Mouse (Mus musculus): ENCODE data around the gene Ash1l. TPM values are rescaled to one million over a fixed set of nuclear protein-coding genes. Genes with fewer than 3 reads are reported as not detected.
"Not testable (repeated sequence)": the region's sequence is repeated elsewhere in the genome, so short reads cannot be mapped to it uniquely, and the experiment has no call there.

The Ash1l gene
- total RNA-seq, 1 experiment: 11.2 TPM

- TF ChIP-seq HCFC1 (IDR thresholded peaks at IDR 0.05; ENCODE audit: borderline replicate concordance, insufficient read depth, low read length) (0 out of 2 replicates have a peak, but pooled peaks have one; percentile 30), ZNF384 (IDR thresholded peaks at IDR 0.05; ENCODE audit: low read depth, low read length) (no peak)
- Histone ChIP-seq H3K27ac (ENCODE audit: insufficient read depth, low read depth, low read length, poor library complexity, severe bottlenecking) (peak overlapping the region; percentile 94), H3K36me3 (ENCODE audit: control insufficient read depth, insufficient read depth, low read length, poor library complexity, severe bottlenecking) (no peaks in the 10 kb centered on the region), H3K4me3 (ENCODE audit: insufficient read depth in 1 of 2, low read depth in 1 of 2, low read length in 2 of 2, poor library complexity in 1 of 2, severe bottlenecking in 1 of 2) (peak overlapping the region; percentile 77 to 88), H3K4me1 (ENCODE audit: control insufficient read depth in 2 of 2, insufficient read depth in 2 of 2, low read length in 2 of 2, poor library complexity in 1 of 2) (peaks cover 3 to 7% of the 10 kb centered on the region in 2 experiments; a peak in 1 of 4 replicates), H3K9me3 (ENCODE audit: control insufficient read depth, insufficient read depth, low read depth, low read length) (no peaks in the 10 kb centered on the region), H3K9ac (ENCODE audit: insufficient read depth, low read depth, low read length, poor library complexity, severe bottlenecking) (peak overlapping the region; percentile 93)
- DNase-seq (ENCODE audit: low read depth, low spot score): peak; percentile 79
- in situ Hi-C loops (cut with MboI; ENCODE audit: low sequenced_read_pairs in 2 of 2, unreplicated experiment in 2 of 2): no loop called here
Observed at GRCm38 (mm10) chr3:88949786-88950575, 441 bp upstream of the Ash1l start.

- in situ Hi-C loops (cut with MboI; ENCODE audit: low sequenced_read_pairs in 2 of 2, unreplicated experiment in 2 of 2): no loop called here
- no peaks in the 10 kb centered on the region for H3K36me3 ChIP-seq (ENCODE audit: control insufficient read depth, insufficient read depth, low read length, poor library complexity, severe bottlenecking)
- no peak for TF ChIP-seq HCFC1 (IDR thresholded peaks at IDR 0.05; ENCODE audit: borderline replicate concordance, insufficient read depth, low read length)
- no peak for TF ChIP-seq ZC3H11A (IDR thresholded peaks at IDR 0.05; ENCODE audit: borderline replicate concordance, low read depth, low read length)
- no peak for TF ChIP-seq MAFK (IDR thresholded peaks at IDR 0.05; ENCODE audit: insufficient read depth, low read depth, low read length)
- TF ChIP-seq ZNF384 (IDR thresholded peaks at IDR 0.05; ENCODE audit: low read depth, low read length): no peak
- no peak for TF ChIP-seq CHD2 (IDR thresholded peaks at IDR 0.05; ENCODE audit: low read depth, low read length)
Observed at GRCm38 (mm10) chr3:88951327-88951800, 942 bp downstream of the Ash1l start.

GRCm38 (mm10) chr3:88953246-88953645, 2.8 kb downstream of the Ash1l start:
- H3K4me3 ChIP-seq (ENCODE audit: insufficient read depth in 1 of 2, low read depth in 1 of 2, low read length in 2 of 2, poor library complexity in 1 of 2, severe bottlenecking in 1 of 2): no peak overlapping the region
- no peak overlapping the region for H3K9ac ChIP-seq (ENCODE audit: insufficient read depth, low read depth, low read length, poor library complexity, severe bottlenecking)
- peaks cover 0 to 7% of the 10 kb centered on the region in 2 experiments; a peak in 1 of 4 replicates for H3K4me1 ChIP-seq (ENCODE audit: control insufficient read depth in 2 of 2, insufficient read depth in 2 of 2, low read length in 2 of 2, poor library complexity in 1 of 2)
- H3K9me3 ChIP-seq (ENCODE audit: control insufficient read depth, insufficient read depth, low read depth, low read length): no peaks in the 10 kb centered on the region
- H3K36me3 ChIP-seq (ENCODE audit: control insufficient read depth, insufficient read depth, low read length, poor library complexity, severe bottlenecking): no peaks in the 10 kb centered on the region
- no peak overlapping the region for H3K27ac ChIP-seq (ENCODE audit: insufficient read depth, low read depth, low read length, poor library complexity, severe bottlenecking)
- in situ Hi-C loops (cut with MboI; ENCODE audit: low sequenced_read_pairs in 2 of 2, unreplicated experiment in 2 of 2): no loop called here
- TF ChIP-seq HCFC1 (IDR thresholded peaks at IDR 0.05; ENCODE audit: borderline replicate concordance, insufficient read depth, low read length) (no peak), MAFK (IDR thresholded peaks at IDR 0.05; ENCODE audit: insufficient read depth, low read depth, low read length) (no peak), ZNF384 (IDR thresholded peaks at IDR 0.05; ENCODE audit: low read depth, low read length) (no peak), ZC3H11A (IDR thresholded peaks at IDR 0.05; ENCODE audit: borderline replicate concordance, low read depth, low read length) (no peak), CHD2 (IDR thresholded peaks at IDR 0.05; ENCODE audit: low read depth, low read length) (no peak)
- no peak for DNase-seq (ENCODE audit: low read depth, low spot score)

More at GRCm38 (mm10) chr3:88951327-88951800, 942 bp downstream of the Ash1l start:
- Histone ChIP-seq H3K9me3 (ENCODE audit: control insufficient read depth, insufficient read depth, low read depth, low read length) (no peaks in the 10 kb centered on the region), H3K9ac (ENCODE audit: insufficient read depth, low read depth, low read length, poor library complexity, severe bottlenecking) (peak overlapping the region; percentile 93; the same call in 1 of the 2 replicates), H3K27ac (ENCODE audit: insufficient read depth, low read depth, low read length, poor library complexity, severe bottlenecking) (no peak overlapping the region), H3K4me3 (ENCODE audit: insufficient read depth in 1 of 2, low read depth in 1 of 2, low read length in 2 of 2, poor library complexity in 1 of 2, severe bottlenecking in 1 of 2) (peak overlapping the region; percentile 77 to 88), H3K4me1 (ENCODE audit: control insufficient read depth in 2 of 2, insufficient read depth in 2 of 2, low read length in 2 of 2, poor library complexity in 1 of 2) (peaks cover 3 to 7% of the 10 kb centered on the region in 2 experiments; a peak in 1 of 4 replicates)
- no peak for DNase-seq (ENCODE audit: low read depth, low spot score)

- no peak overlapping the region for H3K27ac ChIP-seq (ENCODE audit: insufficient read depth, low read depth, low read length, poor library complexity, severe bottlenecking)
- TF ChIP-seq ZNF384 (IDR thresholded peaks at IDR 0.05; ENCODE audit: low read depth, low read length): no peak
- no peak for TF ChIP-seq ZC3H11A (IDR thresholded peaks at IDR 0.05; ENCODE audit: borderline replicate concordance, low read depth, low read length)
- TF ChIP-seq MAFK (IDR thresholded peaks at IDR 0.05; ENCODE audit: insufficient read depth, low read depth, low read length): no peak
- no peak for TF ChIP-seq HCFC1 (IDR thresholded peaks at IDR 0.05; ENCODE audit: borderline replicate concordance, insufficient read depth, low read length)
- no peak for TF ChIP-seq CHD2 (IDR thresholded peaks at IDR 0.05; ENCODE audit: low read depth, low read length)
- no peak overlapping the region for H3K4me3 ChIP-seq (ENCODE audit: insufficient read depth in 1 of 2, low read depth in 1 of 2, low read length in 2 of 2, poor library complexity in 1 of 2, severe bottlenecking in 1 of 2)
- no peak for DNase-seq (ENCODE audit: low read depth, low spot score)
- no peaks in the 10 kb centered on the region for H3K9me3 ChIP-seq (ENCODE audit: control insufficient read depth, insufficient read depth, low read depth, low read length)
- no peak overlapping the region for H3K9ac ChIP-seq (ENCODE audit: insufficient read depth, low read depth, low read length, poor library complexity, severe bottlenecking)
- H3K36me3 ChIP-seq (ENCODE audit: control insufficient read depth, insufficient read depth, low read length, poor library complexity, severe bottlenecking): no peaks in the 10 kb centered on the region
- H3K4me1 ChIP-seq (ENCODE audit: control insufficient read depth in 2 of 2, insufficient read depth in 2 of 2, low read length in 2 of 2, poor library complexity in 1 of 2): peaks cover 0 to 7% of the 10 kb centered on the region in 2 experiments; a peak in 1 of 4 replicates
- in situ Hi-C loops (cut with MboI; ENCODE audit: low sequenced_read_pairs in 2 of 2, unreplicated experiment in 2 of 2): no loop called here
Observed at GRCm38 (mm10) chr3:88953736-88954135, 3.3 kb downstream of the Ash1l start.

GRCm38 (mm10) chr3:88963211-88963610, 12.8 kb downstream of the Ash1l start:
- H3K9me3 ChIP-seq (ENCODE audit: control insufficient read depth, insufficient read depth, low read depth, low read length); H3K36me3 ChIP-seq (ENCODE audit: control insufficient read depth, insufficient read depth, low read length, poor library complexity, severe bottlenecking); H3K4me1 ChIP-seq (ENCODE audit: control insufficient read depth in 2 of 2, insufficient read depth in 2 of 2, low read length in 2 of 2, poor library complexity in 1 of 2); in situ Hi-C loops (cut with MboI; ENCODE audit: low sequenced_read_pairs in 2 of 2, unreplicated experiment in 2 of 2); H3K27ac ChIP-seq (ENCODE audit: insufficient read depth, low read depth, low read length, poor library complexity, severe bottlenecking); H3K9ac ChIP-seq (ENCODE audit: insufficient read depth, low read depth, low read length, poor library complexity, severe bottlenecking); H3K4me3 ChIP-seq (ENCODE audit: insufficient read depth in 1 of 2, low read depth in 1 of 2, low read length in 2 of 2, poor library complexity in 1 of 2, severe bottlenecking in 1 of 2); DNase-seq (ENCODE audit: low read depth, low spot score): not testable (repeated sequence)

Measured in ES-E14 (cell line).